Mouse (Mus musculus) large intestine, adult 2 months (tissue): ENCODE data around the gene Cmah. TPM values are rescaled to one million over a fixed set of nuclear protein-coding genes. Genes with fewer than 3 reads are reported as not detected.
"Not testable (repeated sequence)": the region's sequence is repeated elsewhere in the genome, so short reads cannot be mapped to it uniquely, and the experiment has no call there.

ENCODE experiments used
- DNase-seq: peaks from one replicate; pipeline ENCODE4 v3.0.0-alpha.2; 2012; ENCODE audit warnings: low read depth, low spot score
- WGBS: fragments of 180-500 bp; shearing (Covaris S2); methylation state at CpG from one replicate; pipeline ENCODE4 v1.1.7; 2018; 5-methylcytosine and 5-hydroxymethylcytosine counted together
- polyA plus RNA-seq: library from polyadenylated mRNA; depleted of rRNA; stranded (reverse); fragments of >200 nt; gene quantifications from 2 replicates; pipeline ENCODE4 v1.2.3, GENCODE M21; 2012

The Cmah gene
- polyA plus RNA-seq, 1 experiment = 1.1 TPM

DNA sequence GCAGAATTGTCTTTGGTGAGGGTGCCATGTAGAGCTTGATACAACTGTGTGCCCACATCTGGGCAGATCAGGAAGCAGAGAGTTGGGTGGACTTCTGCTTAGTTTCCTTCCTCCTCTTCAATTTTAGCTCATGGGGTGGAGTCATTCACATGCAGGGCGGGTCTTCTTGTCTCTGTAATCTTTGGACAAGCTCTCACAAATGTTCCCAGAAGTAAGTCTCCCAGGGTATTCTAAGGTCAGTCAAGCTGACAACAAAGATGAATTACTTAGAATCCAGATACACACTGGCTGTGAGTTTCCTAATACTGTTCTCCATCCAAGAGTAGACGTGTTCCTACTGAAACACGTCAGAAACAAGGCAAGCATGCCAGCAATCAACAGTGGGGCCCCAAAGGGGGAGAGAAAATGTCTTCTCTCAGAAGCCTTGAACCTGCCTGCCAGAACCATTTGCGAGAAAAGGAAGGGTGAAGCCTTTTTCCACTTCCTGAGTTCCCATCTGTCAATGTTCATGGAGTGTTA is 11.2 kb downstream of the Cmah start:
- DNase-seq = no peak
- 32% methylated on average over 4 of the region's 4 CpGs for WGBS

DNA sequence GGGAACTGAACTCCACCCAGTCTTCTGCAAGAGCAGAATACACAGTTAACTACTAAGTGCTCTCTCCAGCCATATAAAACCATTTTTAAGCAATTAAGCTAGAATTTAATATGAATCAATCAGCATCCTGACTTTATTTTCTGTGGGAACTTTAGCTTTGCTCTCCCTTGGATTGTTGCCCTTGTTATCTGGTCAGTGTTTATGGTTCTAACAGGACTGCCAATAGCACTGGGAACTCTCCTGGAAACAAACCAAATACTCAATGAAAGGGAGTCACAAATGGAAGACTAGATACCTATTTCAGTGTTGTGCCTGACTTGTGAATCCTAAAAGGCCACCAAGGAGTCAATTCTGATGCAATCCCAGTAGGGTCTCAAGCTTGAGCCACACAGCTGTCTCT is 12.7 kb downstream of the Cmah start:
- DNase-seq = no peak

DNA sequence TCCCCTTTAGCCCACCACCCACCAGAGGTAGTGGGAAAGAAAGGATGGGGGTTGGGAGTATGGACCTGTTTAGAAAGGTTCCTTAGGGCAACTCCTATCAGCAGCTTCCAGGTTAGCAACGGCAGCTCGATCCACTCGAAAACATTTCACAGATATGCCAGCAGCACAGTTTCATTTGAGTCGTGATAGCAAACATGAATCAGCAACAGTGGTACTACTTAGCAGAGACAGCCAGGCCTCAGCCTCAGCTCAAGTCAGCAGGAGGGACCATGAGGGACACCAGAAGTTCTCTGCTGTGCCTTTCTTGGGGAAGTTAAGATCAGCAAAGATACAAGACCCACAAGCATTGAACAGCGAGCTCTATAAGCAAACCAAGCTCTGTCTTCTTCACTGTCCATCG is 13.3 kb downstream of the Cmah start:
- 86% methylated on average over 6 of the region's 6 CpGs for WGBS

DNA sequence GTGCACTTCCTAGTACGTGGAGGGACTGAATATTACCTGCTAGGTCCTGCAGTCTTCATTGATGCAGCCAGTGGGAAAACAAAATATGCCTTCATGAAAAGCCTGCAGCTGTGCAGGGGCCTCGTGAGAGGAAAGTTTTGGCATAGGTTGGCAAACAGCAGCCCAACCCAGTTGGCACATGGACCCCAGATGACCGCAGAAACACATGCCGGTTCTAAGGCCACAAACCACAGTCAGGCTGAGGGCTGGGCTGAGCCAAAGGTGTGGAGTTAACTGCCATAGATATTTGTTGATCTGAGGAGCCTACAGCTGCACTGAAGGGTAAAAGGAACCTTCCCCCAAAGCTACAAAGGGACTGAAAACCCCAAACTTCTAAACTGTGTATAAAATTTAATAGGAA is 14.9 kb downstream of the Cmah start:
- no peak for DNase-seq
- 40% methylated on average over 4 of the region's 4 CpGs for WGBS

More for the DNA sequence above, 13.3 kb downstream of the Cmah start:
- no peak for DNase-seq

DNA sequence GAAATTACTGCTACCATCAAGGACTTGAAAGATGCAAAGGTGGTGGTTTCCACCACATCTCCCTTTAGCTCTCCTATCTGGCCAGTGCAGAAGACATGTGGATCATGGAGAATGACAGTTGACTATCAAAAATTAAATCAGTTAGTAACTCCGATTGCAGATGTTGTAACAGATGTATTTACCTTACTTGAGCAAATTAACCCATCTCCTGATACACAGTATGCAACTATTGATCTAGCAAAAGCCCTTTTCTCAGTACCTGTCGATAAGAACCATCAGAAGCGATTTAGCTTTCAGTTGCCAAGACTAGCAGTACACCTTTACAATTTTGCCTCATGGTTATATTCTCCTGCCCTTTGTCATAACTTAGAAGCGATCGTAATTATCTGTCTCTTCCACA is 25.8 kb downstream of the Cmah start:
- WGBS = 96% methylated on average over 5 of the region's 5 CpGs
- no peak for DNase-seq

DNA sequence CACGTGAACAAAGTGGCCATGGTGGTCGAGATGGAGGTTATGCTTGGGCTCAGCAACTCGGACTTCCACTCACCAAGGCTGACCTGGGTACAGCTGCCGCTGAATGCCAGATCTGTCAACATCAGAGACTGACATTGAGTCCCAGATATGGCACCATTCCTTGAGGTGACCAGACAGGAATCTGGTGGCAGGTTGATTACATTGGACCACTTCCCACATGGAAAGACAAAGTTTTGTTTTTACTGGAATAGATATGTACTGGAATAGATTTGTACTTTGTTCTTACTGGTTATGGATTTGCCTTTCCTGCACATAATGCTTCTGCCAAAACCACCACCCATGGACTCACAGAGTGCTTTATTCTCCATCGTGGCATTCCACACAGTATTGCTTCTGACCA is 27.5 kb downstream of the Cmah start:
- DNase-seq = no peak

DNA sequence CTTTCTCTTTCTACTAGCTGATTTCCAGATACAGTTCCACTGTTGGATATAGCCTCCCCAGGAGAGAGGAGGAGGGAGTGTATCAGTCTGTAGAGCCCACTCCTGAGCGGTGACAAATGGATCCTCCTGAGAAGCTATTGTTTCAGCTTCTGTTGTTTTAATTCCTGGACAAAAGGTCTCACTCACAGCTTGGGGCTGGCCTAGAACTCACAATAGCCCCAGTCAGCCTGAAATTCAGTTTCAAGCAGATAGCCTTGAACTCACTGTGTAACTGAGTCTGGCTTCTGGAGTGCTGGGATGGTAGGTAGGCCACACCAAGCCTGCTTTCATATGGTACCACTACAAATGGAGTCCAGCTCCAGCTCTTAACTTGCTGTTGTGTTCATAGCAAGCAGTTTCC is 32.0 kb downstream of the Cmah start:
- 91% methylated on average over 1 of the region's 1 CpGs for WGBS
- no peak for DNase-seq

More for the DNA sequence above, 27.5 kb downstream of the Cmah start:
- 78% methylated on average over 5 of the region's 5 CpGs for WGBS

DNA sequence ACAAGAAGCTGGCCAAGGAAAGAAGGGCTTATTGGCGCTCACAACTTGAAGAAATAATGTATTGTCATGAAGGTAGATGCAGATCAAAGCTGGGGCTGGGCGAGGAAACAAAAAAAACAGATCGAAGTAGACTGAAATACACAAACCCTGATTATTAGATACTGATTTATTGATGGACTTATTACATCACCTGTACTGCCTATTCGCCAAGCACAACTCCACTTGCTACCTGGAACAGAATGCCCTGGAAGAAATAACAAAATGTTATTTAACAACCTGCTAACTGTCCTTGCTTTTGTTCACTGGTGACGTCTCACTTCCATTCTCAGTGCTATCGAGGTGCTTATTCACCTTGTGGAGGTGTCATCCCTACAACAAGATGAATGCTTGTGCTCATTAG is 38.0 kb downstream of the Cmah start:
- 95% methylated on average over 6 of the region's 6 CpGs for WGBS
- no peak for DNase-seq

DNA sequence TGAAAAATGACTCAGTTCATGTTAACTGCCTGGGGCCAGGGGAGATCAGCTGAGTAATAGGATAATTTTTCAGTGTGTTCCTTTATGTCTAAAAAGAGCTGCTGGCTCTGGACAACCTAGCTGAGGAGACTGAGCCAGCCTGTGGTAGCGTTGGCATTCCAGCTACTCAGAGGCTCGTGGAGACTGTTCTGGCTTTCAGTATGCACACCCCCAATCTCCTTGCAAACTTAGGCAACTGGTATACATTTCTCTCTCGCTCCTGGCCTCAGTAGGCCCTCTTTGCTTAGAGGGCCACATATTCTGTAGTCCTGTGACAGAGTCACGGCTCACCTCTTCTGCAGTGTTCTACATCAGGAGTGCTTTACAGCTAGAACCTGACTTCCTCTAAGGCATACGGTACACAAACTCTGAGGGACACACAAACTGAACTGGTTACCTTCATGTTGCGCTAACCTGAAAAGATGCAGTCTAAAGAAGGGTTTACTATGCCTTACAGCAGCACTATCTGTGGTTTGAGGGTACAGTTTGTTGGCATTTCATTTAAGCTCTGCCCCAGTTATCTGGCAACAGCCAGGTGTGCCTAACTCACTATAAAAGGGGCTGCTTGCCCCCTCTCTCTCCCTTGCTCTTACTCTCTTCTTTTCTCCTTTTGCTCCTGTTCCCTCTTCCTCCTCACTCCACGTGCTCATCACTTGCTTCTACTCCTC is 45.8 kb downstream of the Cmah start:
- WGBS = 87% methylated on average over 7 of the region's 7 CpGs
- DNase-seq = no peak

DNA sequence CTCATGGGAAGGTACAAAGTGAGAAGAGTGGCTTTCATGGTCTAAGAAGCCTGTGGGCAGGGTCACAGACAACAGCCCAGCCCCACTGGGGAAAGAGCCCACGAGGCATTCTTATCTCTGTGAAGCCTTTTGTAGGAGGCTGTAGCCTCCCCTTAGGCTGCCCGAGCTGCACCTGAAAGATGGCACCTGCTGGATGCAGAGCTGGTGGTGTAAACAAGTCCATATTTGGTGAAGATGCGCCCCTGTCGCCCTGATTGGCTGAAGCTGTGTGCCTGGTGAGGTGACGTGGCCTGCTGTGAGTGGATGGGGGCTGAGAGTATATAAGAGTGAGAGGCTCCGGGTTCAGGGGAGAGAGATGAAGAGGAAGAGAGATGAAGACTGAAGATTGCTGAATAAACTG is 47.4 kb downstream of the Cmah start:
- DNase-seq = not testable (repeated sequence)
- WGBS = 78% methylated on average over 6 of the region's 6 CpGs

DNA sequence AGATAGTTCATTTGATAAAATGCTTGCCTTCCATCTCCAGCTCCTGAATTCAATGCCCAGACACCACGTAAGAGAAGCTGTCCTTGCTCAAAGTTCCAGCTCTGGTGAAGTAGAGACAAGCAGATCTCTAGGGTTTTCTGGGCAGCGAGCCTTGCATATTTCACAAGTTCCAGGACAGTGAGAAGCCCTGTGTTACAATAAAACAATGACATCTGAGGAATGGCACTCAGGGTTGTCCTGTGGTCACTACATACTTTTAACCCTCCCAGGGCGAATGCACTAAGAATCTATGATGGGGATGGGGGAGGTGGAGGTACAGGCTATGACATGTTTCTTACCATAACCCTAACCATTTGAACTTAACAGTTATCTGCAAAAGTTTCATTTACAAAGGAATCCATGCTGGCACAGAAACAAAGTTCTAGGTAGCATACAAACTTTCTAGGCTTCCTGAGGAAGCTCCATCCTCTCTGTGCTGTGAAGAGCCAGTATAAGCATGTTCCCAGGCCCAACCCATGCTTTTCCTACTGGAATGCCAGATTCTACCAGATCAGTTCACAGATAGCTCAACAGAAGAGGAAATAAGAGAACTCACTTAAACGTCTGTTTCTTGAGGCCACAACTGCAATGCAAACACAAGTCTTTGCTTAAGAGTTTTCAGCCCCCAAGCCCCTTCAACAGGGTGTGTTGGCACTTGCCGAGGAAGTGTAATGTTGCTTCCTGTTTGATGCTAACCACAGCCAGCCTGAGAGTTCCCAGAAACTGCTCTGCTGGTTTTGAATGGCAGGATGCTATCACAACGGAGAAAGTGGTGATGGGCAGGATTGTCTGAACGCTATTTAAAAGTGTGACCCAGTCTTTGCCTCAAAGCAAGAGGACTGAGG is 48.4 kb downstream of the Cmah start:
- no peak for DNase-seq
- WGBS = 59% methylated on average over 7 of the region's 7 CpGs

DNA sequence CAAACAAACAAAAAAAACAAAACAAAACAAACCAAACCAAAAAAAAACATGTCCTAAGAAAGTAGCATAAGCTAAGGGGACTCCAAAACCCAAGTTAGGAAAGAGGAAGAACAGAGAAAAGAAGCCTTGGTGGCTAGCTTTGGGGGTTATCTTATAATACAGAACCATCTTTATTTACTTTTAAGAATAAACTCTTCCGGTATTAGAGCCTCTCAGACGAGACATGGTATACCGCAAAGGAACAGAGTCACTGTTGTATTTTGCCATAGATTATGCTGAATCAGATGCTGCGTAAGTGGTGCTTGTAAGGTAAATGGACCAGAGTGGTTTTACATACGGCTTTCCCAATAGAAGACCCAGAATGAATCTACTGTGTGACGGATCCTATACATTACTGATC is 53.5 kb downstream of the Cmah start:
- 82% methylated on average over 6 of the region's 6 CpGs for WGBS
- no peak for DNase-seq

DNA sequence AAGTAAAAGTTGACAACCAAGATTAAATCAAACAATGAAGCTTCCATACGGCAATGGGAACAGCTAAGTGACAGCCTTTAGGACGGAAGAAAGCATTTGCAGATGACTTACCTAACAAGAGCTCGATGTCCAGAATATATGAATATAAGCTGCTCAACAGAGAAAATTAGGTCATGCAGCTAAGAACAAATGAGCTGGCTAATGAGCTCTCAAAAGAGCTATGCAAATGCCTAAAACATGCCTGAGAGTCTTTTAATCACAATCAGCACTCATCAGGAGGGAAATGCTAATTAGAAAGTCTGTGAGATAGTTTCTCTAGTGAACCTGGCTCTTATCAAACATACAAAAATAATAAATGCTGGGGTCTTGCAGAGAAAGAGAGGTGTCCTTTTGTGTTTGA is 56.7 kb downstream of the Cmah start:
- WGBS = 92% methylated on average over 3 of the region's 3 CpGs
- DNase-seq = no peak

DNA sequence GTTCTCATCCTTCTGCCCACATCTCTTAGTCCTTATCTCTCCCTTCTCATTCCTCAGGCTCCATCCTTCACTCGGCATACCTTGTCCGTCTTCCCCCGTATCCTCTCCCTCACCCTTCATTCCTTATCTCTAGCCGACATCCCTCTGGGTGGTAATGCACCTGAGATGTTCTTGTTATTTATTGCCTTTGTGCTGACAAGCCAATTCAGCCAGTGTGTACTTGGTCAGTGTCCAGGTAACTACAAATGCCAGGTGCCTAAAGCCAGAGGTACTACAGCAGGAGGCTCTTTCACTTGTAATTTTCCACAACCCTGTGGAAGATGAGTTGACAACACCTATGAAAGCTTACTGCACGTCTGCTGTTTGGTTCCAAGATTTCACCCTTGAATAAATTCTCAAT is 64.7 kb downstream of the Cmah start:
- no peak for DNase-seq
- 72% methylated on average over 5 of the region's 5 CpGs for WGBS

DNA sequence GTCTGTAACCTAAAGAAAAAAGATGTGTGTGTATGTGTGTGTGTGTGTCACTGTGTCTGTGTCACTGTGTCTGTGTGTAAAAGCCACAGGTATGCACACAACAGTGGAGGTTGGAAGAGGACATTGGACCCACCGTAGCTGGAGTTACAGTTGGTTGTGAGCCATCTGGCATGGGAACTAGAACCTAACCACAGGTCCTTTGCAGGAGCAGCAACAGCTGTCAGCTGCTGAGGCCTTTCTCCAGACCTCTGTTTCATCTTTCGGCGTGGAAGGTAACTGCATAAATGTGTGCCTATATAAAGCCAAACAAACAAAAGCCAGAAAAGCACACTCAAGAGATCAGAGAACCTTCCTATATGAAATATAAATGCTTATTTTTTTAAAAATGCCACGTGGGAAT is 65.5 kb downstream of the Cmah start:
- whole genome bisulfite sequencing = 26% methylated on average over 4 of the region's 4 CpGs
- DNase-seq = no peak

DNA sequence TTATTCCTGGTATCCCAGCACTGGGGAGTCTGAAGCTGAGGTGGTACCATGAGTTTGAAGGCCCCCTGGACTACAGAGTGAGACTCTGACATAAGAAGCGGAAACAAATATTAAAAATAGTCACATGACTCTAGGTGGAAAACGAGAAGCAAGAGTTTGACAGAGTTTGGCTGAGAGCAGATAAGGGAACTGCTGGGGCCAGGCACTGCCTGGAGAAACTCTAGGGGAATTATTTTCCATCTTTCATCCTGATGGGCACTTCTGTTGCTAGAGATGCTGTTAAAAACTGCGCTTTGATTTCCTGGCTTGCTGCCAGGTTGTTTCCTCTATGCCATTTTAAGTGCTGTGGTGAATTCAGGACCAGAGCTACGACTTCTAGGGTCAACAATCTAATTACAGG is 65.9 kb downstream of the Cmah start:
- 37% methylated on average over 4 of the region's 4 CpGs for WGBS
- no peak for DNase-seq

DNA sequence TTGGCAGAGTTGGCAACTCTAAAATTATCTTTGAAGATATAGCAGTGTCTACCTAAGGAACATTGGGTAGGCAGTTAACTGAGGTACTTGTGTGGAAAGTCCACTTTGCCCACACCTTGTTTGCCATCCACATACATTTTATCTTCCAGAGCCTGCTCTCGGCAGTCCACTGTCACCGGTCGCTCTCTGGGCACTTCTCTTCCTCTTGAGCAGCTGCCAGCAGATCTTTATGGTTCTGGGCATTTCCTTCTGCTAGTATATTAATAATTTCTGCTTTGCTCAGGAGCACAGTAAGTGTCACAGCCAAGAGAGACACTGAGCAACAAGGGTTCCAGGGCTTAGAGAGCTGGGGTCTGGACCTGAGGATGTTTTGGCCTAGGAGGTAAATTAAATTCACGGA is 68.6 kb downstream of the Cmah start:
- DNase-seq = peak; percentile 29
- 37% methylated on average over 4 of the region's 4 CpGs for WGBS

DNA sequence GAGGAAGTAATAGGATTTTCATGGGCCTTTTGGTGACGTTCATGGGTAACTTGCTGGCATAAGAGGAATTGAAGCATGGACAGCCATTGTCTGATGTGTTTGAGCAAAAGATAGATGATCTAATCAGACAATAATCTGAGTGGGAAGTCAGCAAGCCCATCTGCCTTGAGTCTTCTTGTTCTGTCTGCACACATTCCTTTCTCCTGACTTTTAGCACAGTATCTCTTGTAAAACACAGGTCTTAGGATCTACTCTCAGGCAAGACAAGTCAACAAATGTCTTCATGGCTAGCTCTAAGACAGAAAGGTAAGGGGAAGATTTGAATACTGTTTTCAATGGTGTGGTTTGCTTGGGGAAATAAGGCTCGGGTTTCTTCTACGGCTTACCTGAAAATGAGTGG is 70.0 kb downstream of the Cmah start:
- WGBS = 80% methylated on average over 3 of the region's 3 CpGs
- DNase-seq = no peak

DNA sequence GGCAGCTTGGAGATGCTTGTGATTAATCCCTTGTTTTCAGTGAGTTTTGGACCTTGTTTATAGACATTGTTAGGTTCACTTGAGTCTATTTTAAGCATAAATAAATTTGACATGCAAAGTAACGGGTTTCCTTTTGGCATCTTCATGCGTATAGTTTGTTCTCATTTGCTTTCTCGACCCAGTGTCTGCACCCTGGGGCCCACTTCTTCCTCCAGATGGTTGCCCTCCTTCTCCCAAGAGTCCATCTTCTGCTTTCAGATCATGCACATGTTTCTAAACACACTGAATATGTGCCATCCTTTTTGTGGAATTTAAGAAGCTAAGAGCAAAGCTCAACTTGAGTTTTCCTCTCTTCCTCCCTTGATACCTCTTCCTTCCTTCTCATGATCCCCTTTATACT is 71.3 kb downstream of the Cmah start:
- WGBS = 62% methylated on average over 3 of the region's 3 CpGs
- DNase-seq = no peak

DNA sequence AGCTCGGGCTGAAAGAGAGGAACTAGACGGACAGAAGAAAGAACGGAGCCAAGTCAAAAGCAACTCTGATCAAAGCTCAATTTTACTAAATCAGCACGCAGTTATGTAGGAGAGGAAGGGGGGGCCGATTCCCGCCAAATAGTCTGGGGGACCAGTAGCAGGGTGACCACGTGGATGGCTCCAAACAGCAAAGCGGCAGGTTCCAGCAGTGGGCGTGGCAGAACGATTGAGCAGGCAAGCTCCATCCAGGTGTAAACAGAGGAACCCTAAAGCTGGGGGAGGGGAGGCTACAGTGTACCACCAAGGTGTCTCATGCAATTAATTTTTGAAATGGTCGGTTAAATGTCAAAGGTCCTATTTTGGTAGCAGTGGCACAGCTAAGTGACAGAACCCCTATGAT is 74.6 kb downstream of the Cmah start:
- not testable (repeated sequence) for DNase-seq
- WGBS = 10% methylated on average over 11 of the region's 11 CpGs

DNA sequence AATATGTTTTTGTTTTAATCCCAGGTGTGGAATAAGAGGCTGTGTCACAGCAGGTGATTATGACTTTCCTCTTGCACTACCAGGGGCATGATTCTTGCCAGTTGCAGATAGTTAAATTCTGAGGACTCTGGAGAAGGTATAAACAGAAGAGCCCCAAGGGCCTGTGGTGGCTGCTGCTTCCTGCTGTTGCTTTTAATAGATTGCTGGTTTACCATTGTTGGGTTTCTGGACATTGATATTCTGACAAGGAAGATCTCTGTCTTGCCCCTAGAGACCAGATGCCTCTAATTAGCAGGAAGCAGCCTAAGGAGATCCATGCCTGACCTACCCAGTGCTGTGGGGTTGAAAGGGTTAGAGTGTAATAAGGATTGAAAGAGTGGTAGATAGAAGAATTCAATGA is 75.8 kb downstream of the Cmah start:
- no peak for DNase-seq
